Mouse (Mus musculus): ENCODE data around the gene Kif16b. TPM values are rescaled to one million over a fixed set of nuclear protein-coding genes. Genes with fewer than 3 reads are reported as not detected.
"Not testable (repeated sequence)": the region's sequence is repeated elsewhere in the genome, so short reads cannot be mapped to it uniquely, and the experiment has no call there.

The Kif16b gene
- polyA plus RNA-seq, 1 experiment from 2014 or later, result 6.4 TPM

DNA sequence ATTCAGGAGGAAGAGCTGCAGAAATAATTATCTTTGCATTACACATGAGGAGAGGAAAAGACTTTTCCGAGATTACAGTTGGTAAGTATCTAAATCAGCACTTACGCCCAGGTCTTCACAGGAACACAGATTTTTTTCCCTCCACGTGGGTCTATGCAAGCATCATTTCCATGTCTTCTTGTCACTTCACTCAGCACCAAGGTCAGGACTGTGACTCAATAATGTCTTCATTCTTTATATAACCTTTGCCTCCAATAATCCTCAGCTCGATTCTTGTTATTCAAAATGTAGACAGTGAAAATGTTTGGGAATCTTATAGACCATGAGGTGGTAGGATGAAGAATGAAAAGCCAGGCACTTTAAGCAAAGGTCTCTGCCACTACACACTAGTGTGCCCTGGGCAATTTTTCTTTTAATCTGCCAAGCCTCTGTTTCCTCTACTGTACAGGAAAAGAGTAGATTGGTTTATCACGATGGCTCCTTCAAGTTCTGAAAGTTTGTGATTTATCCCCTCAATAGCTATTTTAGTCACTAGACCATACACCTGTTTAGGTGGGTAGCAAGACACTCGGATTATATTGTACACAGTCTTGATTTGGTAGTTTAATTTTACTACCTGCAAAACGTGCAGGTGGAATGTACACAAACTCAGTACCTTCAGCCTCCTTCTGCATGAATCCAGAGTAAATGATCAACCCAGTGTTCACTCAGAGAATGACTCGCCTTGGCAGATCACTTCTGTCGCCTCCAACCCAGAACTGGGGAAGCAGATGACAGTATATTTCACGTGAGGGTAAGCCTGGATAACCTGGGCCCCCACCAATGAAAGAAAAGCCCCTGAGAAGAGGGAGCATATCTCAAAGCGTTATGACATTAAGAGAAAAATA is 316.2 kb downstream of the Kif16b start:
- H3K27me3 ChIP-seq (replicated peaks; ENCODE audit: insufficient read depth, low read length), result no peaks in the 10 kb centered on the region
- no peak overlapping the region for H3K27ac ChIP-seq (ENCODE audit: low read length)
- H3K36me3 ChIP-seq (ENCODE audit: insufficient read depth, low read length), result no peaks in the 10 kb centered on the region
- TF ChIP-seq EP300 (IDR thresholded peaks at IDR 0.05) (no peak), CTCF (IDR thresholded peaks at IDR 0.05) (no peak)
- H3K4me1 ChIP-seq (ENCODE audit: insufficient read depth, low read depth, low read length), result no peaks in the 10 kb centered on the region
- H3K4me2 ChIP-seq (replicated peaks; ENCODE audit: low read depth, low read length), result no peak overlapping the region
- ATAC-seq (no peak), DNase-seq (ENCODE audit: low spot score) (no peak)
- no peak overlapping the region for H3K9ac ChIP-seq (replicated peaks; ENCODE audit: low read depth)
- no peak overlapping the region for H3K4me3 ChIP-seq (ENCODE audit: low read depth, low read length)
- 60% methylated on average over 11 of the region's 11 CpGs for WGBS
- no peaks in the 10 kb centered on the region for H3K9me3 ChIP-seq (ENCODE audit: low read length)

DNA sequence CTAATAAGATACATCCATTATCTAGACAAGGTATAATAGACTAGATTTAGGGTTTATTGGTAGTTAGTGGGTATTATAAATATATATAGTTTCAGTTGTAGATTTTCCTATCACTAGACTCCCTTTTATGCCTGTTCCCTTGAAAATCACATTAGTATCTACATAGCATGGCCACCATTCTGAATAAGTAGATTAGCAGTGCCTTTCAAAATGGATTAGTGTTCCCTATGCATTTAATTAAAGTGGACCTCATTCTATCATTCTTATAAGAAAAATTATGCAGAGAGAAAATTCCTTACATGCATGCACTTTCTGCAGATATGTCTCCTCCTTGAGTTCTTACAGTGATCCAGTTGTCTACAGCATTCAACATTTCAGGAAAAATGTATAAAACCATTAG is 320.9 kb downstream of the Kif16b start:
- Histone ChIP-seq H3K27ac (ENCODE audit: low read length) (no peak overlapping the region), H3K4me2 (replicated peaks; ENCODE audit: low read depth, low read length) (no peak overlapping the region), H3K27me3 (replicated peaks; ENCODE audit: insufficient read depth, low read length) (no peaks in the 10 kb centered on the region), H3K9me3 (ENCODE audit: low read length) (no peaks in the 10 kb centered on the region), H3K4me3 (ENCODE audit: low read depth, low read length) (no peak overlapping the region), H3K36me3 (ENCODE audit: insufficient read depth, low read length) (no peaks in the 10 kb centered on the region), H3K9ac (replicated peaks; ENCODE audit: low read depth) (no peak overlapping the region), H3K4me1 (ENCODE audit: insufficient read depth, low read depth, low read length) (no peaks in the 10 kb centered on the region)
- no peak for ATAC-seq
- no peak for TF ChIP-seq EP300 (IDR thresholded peaks at IDR 0.05)
- no peak for TF ChIP-seq CTCF (IDR thresholded peaks at IDR 0.05)
- DNase-seq (ENCODE audit: low spot score), result no peak

DNA sequence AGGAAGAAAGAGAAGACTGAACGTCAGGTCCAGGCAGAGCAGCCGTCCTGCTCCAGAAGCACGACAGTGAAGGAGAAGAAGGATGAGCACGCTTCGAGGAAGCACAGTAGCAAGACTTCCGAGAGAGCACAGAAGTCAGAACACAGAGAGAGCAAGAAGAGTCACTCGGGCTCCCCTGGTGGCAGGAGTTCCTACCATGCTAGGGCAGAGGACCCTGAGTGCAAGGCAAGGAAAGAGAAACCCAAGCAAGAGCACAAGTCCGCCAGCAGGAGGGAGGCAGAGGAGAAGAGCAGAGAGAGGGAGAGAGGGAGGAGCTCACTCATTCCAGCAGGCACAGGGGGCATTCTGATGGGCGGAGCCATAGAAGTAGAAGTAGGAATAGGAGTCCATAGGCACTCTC is 323.9 kb downstream of the Kif16b start:
- not testable (repeated sequence) for ATAC-seq; DNase-seq (ENCODE audit: low spot score); H3K36me3 ChIP-seq (ENCODE audit: insufficient read depth, low read length); H3K27me3 ChIP-seq (replicated peaks; ENCODE audit: insufficient read depth, low read length); H3K9me3 ChIP-seq (ENCODE audit: low read length); H3K4me3 ChIP-seq (ENCODE audit: low read depth, low read length); H3K27ac ChIP-seq (ENCODE audit: low read length); H3K4me1 ChIP-seq (ENCODE audit: insufficient read depth, low read depth, low read length); H3K4me2 ChIP-seq (replicated peaks; ENCODE audit: low read depth, low read length); H3K9ac ChIP-seq (replicated peaks; ENCODE audit: low read depth)
- 62% methylated on average over 9 of the region's 9 CpGs for WGBS
- TF ChIP-seq CTCF (IDR thresholded peaks at IDR 0.05), result peak; percentile 52

DNA sequence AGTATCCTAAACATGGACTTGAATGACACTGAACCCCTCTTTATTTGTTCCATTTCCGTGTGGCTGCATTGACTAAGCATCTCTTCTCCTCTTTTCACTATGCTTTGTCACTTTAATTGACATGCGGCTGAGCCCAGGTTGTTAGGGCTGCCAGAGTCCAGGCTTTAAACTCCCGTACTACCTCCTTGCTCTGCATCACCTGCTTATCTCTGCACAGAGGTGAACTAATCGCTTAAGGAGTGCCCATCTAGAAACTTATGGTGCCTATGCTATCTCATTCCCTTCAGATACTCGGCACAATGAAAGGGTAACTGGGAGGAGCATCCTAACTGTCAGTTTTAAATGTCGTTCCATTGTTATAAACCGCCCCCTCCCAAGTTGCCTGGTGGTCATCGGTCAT is 331.6 kb downstream of the Kif16b start:
- Histone ChIP-seq H3K9ac (replicated peaks; ENCODE audit: low read depth) (no peak overlapping the region), H3K4me1 (ENCODE audit: insufficient read depth, low read depth, low read length) (no peaks in the 10 kb centered on the region), H3K27ac (ENCODE audit: low read length) (no peak overlapping the region), H3K9me3 (ENCODE audit: low read length) (no peaks in the 10 kb centered on the region), H3K4me2 (replicated peaks; ENCODE audit: low read depth, low read length) (no peak overlapping the region), H3K36me3 (ENCODE audit: insufficient read depth, low read length) (no peaks in the 10 kb centered on the region), H3K4me3 (ENCODE audit: low read depth, low read length) (no peak overlapping the region), H3K27me3 (replicated peaks; ENCODE audit: insufficient read depth, low read length) (no peaks in the 10 kb centered on the region)
- DNase-seq (ENCODE audit: low spot score) (no peak), ATAC-seq (no peak)
- TF ChIP-seq CTCF (IDR thresholded peaks at IDR 0.05) (no peak), EP300 (IDR thresholded peaks at IDR 0.05) (no peak)
- WGBS, result 76% methylated on average over 8 of the region's 8 CpGs

Other genes with a start within 250 kb of the Kif16b start
- 51.3 and 53.0 TPM in 2 replicates for gene Snrpb2, start 161.5 kb upstream of the Kif16b start, polyA plus RNA-seq (2015; fragmentation: Nextera tagmentation; extraction: Ambion mirVana)
- gene Otor, start 176.9 kb upstream of the Kif16b start, polyA plus RNA-seq (2015; fragmentation: Nextera tagmentation; extraction: Ambion mirVana), result not detected in 2 replicates

Data from lung, postnatal 0 days (tissue).